Mouse (Mus musculus): ENCODE results near the gene Stk32c.

GRCm38 (mm10) chr7:139082281-139082680, 130.8 kb downstream of the Stk32c start:
- TF ChIP-seq CTCF (IDR thresholded peaks at IDR 0.05; ENCODE audit: low read depth) = no peak
- no peak for TF ChIP-seq EP300 (IDR thresholded peaks at IDR 0.05; ENCODE audit: low read depth)
